Mouse (Mus musculus) regulatory T cell (primary cell): Measurements from ENCODE around the gene Gm15446.
"Not testable (repeated sequence)": the region's sequence is repeated elsewhere in the genome, so short reads cannot be mapped to it uniquely, and the experiment has no call there.

Experiments used
- in situ Hi-C: fragments of 300-600 bp; cut with MboI, MseI; formaldehyde crosslinking; loops from one replicate; pipeline ENCODE4 v1.15.1; 2025; ENCODE audit warnings: high pct_unique_total_duplicates

Gm15446 gene

GRCm38 (mm10) chr5:109923261-109924071, at the start of gene Gm15446:
TSS of gene Gm15446 (plus strand) at chr5:109923400.
- in situ Hi-C loops = loop anchor here (5.0 to 10.0 kb wide), 2 partner anchors 74 to 181 kb away; partner anchors contain the start of genes Gtpbp6 and Zfp932

DNA sequence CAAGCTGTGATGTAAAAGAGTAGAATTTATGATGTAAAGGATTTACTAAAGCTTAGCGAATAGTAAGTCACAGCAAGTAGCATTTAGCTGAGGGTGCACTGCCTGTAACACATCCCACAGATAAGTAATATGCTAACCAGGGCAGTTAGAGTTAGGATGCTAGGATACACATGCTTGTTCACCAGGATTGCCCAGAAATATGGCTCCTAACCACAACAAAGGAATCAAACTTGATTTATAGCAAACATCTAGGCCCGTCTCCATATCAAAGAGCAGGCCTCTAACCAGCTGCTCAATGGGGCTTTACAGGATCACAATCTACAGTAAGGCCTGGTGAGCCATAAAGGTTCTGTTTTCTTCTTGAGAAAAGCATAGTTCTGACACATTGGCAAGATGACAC, 929 bp downstream of the Gm15446 start:
- in situ Hi-C loops = loop anchor here (5.0 to 10.0 kb wide), 2 partner anchors 73 to 181 kb away; partner anchors contain the start of genes Gtpbp6 and Zfp932

- in situ Hi-C loops = loop anchor here (5.0 to 10.0 kb wide), 3 partner anchors 72 to 368 kb away; partner anchors contain the start of genes Crlf2, Gtpbp6 and Zfp932
Measured at GRCm38 (mm10) chr5:109924936-109925335, 1.7 kb downstream of the Gm15446 start.

DNA sequence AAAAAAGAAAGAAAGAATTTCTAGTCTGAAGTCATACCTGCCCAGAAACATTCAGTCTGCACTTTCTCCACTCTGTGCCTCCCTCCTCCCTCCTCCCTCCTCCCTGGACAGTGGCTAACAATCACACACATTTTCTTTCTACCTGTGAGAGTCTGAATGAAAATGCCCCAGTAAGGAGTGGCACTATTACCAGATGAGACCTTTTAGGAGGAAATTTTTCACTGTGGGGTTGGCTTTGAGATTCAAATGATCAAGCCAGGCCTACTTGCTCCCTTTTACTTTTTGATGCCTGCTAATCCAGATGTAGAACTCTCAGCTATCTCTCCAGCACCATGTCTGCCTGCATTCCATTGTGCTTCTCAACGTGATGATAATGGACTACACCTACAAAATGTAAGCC, 27.1 kb downstream of the Gm15446 start:
- in situ Hi-C loops = no loop called here

DNA sequence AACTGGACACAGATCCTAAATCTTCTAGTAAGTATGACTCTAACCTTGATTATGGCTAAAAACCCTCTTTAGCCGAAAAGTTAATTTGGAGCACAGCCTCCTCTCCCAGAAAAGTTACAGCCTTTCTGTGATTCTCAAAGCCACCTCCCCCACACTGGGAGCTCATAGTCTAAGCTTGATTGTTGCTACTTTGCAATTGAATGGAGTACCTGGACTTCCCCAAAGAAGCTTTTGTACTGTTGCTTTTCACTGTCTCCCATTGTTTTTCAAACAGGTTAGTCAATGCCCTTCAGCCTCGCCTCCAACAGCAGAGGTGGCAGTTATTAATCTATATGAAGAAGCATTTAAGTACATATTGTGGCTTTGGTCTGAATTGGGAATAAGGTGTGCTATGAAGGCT, 57.5 kb downstream of the Gm15446 start:
- in situ Hi-C loops = not testable (repeated sequence)
